Mouse (Mus musculus) myocyte (in vitro differentiated cells): Measurements from ENCODE around the gene Ciapin1.

Source experiments
- CEBPB ChIP-seq: IDR thresholded peaks from 2 replicates; pipeline ENCODE4 v1.6.1; 2011; ENCODE audit warnings: mild to moderate bottlenecking, moderate library complexity; ENCODE audit not compliant: poor library complexity, insufficient read depth, severe bottlenecking
- E2F4 ChIP-seq: IDR thresholded peaks from one replicate; pipeline ENCODE4 v1.6.1; 2011; ENCODE audit warnings: mild to moderate bottlenecking, control low read depth, moderate library complexity; ENCODE audit not compliant: insufficient read depth
- MAX ChIP-seq: IDR thresholded peaks from one replicate; pipeline ENCODE4 v1.6.1; 2011; ENCODE audit warnings: low read depth, mild to moderate bottlenecking, control low read depth
- MYOD1 ChIP-seq, 3 experiments: IDR thresholded peaks; one replicate each; pipeline ENCODE4 v1.6.1; 2011; ENCODE audit warnings: control low read depth in 2 of 3, low read depth in 2 of 3, mild to moderate bottlenecking in 2 of 3, moderate library complexity in 1 of 3; ENCODE audit not compliant: insufficient read length in 2 of 3, control insufficient read depth in 1 of 3
- MYOG ChIP-seq, 3 experiments: IDR thresholded peaks; one replicate each; pipeline ENCODE4 v1.6.1; 2011; ENCODE audit warnings: control low read depth in 2 of 3, low read depth in 2 of 3, mild to moderate bottlenecking in 2 of 3; ENCODE audit not compliant: insufficient read length in 2 of 3, control insufficient read depth in 1 of 3, insufficient read depth in 1 of 3
- POLR2A ChIP-seq: IDR thresholded peaks from one replicate; pipeline ENCODE4 v1.6.1; 2011; ENCODE audit warnings: low read depth, mild to moderate bottlenecking, control low read depth, moderate library complexity; ENCODE audit not compliant: insufficient read length
- POLR2AphosphoS2 ChIP-seq: IDR thresholded peaks from one replicate; pipeline ENCODE4 v1.6.1; 2011; ENCODE audit warnings: low read depth, control low read depth; ENCODE audit not compliant: insufficient read length
- REST ChIP-seq: IDR thresholded peaks from one replicate; pipeline ENCODE4 v1.6.1; 2011; ENCODE audit warnings: mild to moderate bottlenecking, control low read depth, moderate library complexity; ENCODE audit not compliant: insufficient read depth, insufficient read length
- SRF ChIP-seq: IDR thresholded peaks from one replicate; pipeline ENCODE4 v1.6.1; 2011; ENCODE audit warnings: low read depth; ENCODE audit not compliant: control insufficient read depth, insufficient read length
- TCF12 ChIP-seq: IDR thresholded peaks from one replicate; pipeline ENCODE4 v1.6.1; 2011; ENCODE audit warnings: mild to moderate bottlenecking, control low read depth; ENCODE audit not compliant: poor library complexity, insufficient read depth, severe bottlenecking
- TCF3 ChIP-seq: IDR thresholded peaks from one replicate; pipeline ENCODE4 v1.6.1; 2011; ENCODE audit warnings: low read depth, control low read depth; ENCODE audit not compliant: insufficient read length
- USF1 ChIP-seq: IDR thresholded peaks from one replicate; pipeline ENCODE4 v1.6.1; 2011; ENCODE audit warnings: low read depth, mild to moderate bottlenecking, control low read depth, moderate library complexity

- TF ChIP-seq POLR2A (no peak), POLR2AphosphoS2 (no peak), E2F4 (no peak), USF1 (no peak), TCF12 (no peak), MAX (no peak), SRF (no peak), MYOG (IDR thresholded peaks at IDR 0.05; ENCODE audit: control insufficient read depth in 1 of 3, insufficient read depth in 1 of 3, insufficient read length in 2 of 3, low read depth in 2 of 3) (no peak), CEBPB (no peak), TCF3 (no peak), REST (no peak), MYOD1 (IDR thresholded peaks at IDR 0.05; ENCODE audit: control insufficient read depth in 1 of 3, insufficient read length in 2 of 3, low read depth in 2 of 3) (no peak)
Observed at GRCm38 (mm10) chr8:94857011-94857345, 18.8 kb upstream of the Ciapin1 start.
